Mouse (Mus musculus): ENCODE measurements around the gene Btg3.

The Btg3 gene

DNA sequence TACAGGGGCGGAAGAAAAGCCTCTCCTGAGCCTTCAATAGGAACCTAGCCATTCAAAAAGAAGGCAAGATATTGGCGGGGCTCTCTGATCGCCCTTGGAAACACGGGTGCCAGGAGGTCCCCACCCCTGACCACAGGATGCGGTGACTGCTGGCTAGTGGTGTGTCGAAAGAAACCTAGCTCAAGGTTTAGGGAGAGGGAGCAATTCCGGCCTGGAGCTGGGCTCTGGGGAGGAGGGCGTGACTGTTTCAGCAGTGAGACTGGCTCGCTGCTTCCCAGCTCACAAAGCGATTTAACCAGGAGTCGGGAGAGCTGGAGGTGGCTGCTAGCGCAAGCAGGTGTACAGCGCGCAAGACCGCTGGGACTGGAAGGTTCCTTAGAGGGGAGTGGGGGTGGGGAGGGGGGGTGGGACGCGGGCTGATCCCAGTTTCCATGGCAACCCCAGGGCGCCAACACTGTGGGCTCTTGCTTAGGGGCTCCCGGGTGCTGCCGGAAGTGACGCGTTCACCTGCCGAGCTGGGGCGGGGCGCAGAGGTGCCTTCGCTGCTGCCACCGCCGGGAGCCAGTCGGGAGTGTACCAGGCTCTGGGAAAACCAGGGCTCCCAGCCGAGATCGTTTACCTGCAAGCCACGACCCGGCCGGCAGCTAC lies 75.7 kb downstream of the Btg3 start, which contains the start of gene Cxadr:
TSS of gene Cxadr (plus strand) at position 307 of the 648 bp plus-strand sequence.
- no peak for DNase-seq (ENCODE audit: low spot score)

DNA sequence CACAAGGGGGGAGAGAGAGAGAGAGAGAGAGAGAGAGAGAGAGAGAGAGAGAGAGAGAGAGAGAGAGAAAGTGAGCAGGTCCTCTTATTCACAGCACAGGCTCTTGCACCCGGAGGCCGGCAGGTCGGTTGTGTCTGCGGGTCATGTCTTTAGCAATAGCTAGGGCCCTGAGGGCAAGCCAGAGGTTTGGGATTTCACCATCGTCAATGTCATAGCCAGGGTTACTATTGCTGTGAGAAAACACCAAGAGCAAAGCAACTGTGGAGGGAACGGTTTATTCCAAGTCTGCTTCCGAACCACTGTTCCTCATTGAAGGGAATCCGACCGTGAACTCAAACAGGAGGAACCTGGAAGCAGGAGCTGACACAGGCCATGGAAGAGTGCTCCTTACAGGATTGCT lies 80.9 kb downstream of the Btg3 start:
- DNase-seq (ENCODE audit: low spot score): no peak

DNA sequence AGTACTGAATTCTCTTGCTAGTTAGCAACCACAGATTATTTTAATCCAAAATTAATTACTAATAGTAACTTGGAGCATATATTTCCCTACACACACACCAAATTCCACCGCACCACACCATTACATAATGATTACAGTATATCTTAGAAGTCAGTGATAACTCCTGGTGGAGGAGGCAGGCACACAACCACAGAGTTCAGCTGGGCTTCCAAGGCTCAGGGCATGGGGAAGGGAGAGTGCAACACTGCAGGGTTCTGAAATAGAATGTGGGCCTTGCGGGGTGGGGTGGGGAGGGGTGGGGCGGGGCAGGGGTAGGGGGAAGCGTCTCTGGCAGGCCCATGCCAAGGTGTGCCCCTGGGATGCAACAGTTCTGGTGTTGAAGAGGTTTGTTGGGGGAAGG lies 81.4 kb downstream of the Btg3 start:
- no peak for DNase-seq (ENCODE audit: low spot score)

DNA sequence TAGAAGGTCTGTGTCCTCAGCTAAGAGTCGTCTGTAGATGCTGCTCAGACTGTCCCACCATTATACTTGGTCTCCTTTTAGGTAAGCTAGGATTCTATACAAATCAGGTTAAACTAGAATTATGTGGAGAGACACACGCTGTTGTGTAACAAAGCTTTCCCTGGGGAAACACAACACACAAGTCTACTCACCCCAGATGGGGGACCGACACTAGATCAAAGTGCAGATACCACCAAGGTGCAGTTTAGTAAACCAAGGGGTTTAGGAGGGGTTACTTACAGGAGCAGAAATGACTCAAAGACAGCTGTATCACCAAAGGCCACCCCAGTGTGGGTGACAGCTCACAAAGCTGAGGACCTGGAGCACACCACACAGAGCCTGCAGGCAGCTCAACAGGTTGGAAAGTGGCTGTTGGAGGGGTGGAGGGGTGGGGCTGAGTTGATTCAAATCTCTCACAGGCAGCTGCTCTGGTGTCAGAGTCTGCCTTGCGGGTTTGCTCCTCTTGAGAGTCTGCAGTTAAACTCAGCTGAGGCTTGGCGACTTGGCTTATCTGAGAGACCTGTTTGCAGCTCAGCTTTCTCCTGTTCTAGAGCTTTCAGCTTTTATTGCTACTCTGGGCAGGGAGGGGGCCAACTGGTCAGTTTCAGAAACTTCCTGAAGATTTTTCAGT lies 82.3 kb downstream of the Btg3 start:
- DNase-seq (ENCODE audit: low spot score): no peak

DNA sequence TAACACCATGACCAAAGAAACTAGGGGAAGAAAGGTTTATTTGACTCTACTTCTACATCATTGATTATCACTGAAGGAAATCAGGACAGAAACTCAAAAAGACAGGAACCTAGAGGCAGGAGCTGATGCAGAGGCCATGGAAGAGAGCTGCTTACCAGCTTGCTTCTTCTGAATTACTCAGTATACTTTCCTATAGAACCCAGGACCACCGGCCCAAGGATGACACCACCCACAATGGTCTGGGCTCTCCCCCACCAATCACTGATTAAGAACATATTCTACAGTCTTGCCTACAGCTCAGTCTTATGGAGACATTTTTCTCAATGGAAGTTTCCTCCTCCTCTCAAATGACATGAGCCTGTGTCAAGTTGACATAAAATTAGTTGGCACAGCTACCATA lies 82.9 kb downstream of the Btg3 start:
- DNase-seq (ENCODE audit: low spot score): no peak

DNA sequence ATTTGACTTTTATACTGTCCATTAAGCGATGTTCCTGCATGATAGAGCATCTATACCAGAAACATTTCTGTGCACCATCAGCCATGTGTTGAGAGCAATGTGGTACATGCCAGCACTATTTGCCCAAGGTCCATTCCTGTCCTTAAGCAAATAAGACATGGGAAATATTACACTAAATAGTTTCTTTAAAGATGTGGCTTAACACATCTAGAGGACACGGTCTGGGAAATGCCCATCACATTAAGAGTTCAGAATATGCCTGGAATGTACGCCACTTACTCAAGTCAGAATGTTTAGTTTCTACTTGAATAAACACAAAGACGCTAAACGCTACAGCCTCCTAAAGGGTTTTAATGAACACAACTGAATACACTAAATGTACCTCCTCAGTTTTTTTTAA lies 93.8 kb downstream of the Btg3 start:
- DNase-seq (ENCODE audit: low spot score): no peak

Data from MN1 (cell line).